Mouse (Mus musculus) midbrain, embryonic 14.5 days (tissue): ENCODE measurements around the gene Tbc1d10a. TPM values are rescaled to one million over a fixed set of nuclear protein-coding genes. Genes with fewer than 3 reads are reported as not detected.
A peak's percentile ranks its signal among the peaks of the same experiment; 100 is the strongest.

Experiments
- ATAC-seq: fragments of 200-750 bp; cut with Nextera tagmentation; 2 replicates; pipeline ENCODE4 v1.8.0; 2017; ENCODE audit warnings: moderate number of reproducible peaks, moderate library complexity; ENCODE audit not compliant: low FRiP score, low TSS enrichment
- DNase-seq: peaks from one replicate; pipeline ENCODE4 v3.0.0-alpha.2; 2015
- H3K27ac ChIP-seq: fragments of 300-500 bp; sonication (generic); replicated peaks from 2 replicates; pipeline ENCODE4 v1.5.1; 2014; ENCODE audit warnings: mild to moderate bottlenecking, low read depth, low read length, moderate library complexity
- H3K27me3 ChIP-seq: fragments of 300-500 bp; sonication (generic); 2 replicates; pipeline ENCODE4 v1.6.1; 2014; ENCODE audit warnings: low read length, control low read depth, mixed read lengths; ENCODE audit not compliant: control insufficient read depth, insufficient read depth
- H3K36me3 ChIP-seq: fragments of 300-500 bp; sonication (generic); 2 replicates; pipeline ENCODE4 v1.6.1; 2014; ENCODE audit warnings: low read length, control low read depth; ENCODE audit not compliant: control insufficient read depth, insufficient read depth
- H3K4me1 ChIP-seq: fragments of 300-500 bp; sonication (generic); 2 replicates; pipeline ENCODE4 v1.6.1; 2014; ENCODE audit warnings: mild to moderate bottlenecking, antibody characterized with exemption, low read length, control low read depth; ENCODE audit not compliant: control insufficient read depth, insufficient read depth
- H3K4me2 ChIP-seq: fragments of 300-500 bp; sonication (generic); 2 replicates; pipeline ENCODE4 v1.6.1; 2014; ENCODE audit warnings: mild to moderate bottlenecking, low read length, moderate library complexity
- H3K4me3 ChIP-seq: fragments of 300-500 bp; sonication (generic); replicated peaks from 2 replicates; pipeline ENCODE4 v1.5.1; 2014; ENCODE audit warnings: low read depth, low read length
- H3K9ac ChIP-seq: fragments of 300-500 bp; sonication (generic); replicated peaks from 2 replicates; pipeline ENCODE4 v1.6.1; 2014; ENCODE audit warnings: mild to moderate bottlenecking, low read length, moderate library complexity
- H3K9me3 ChIP-seq: fragments of 300-500 bp; sonication (generic); 2 replicates; pipeline ENCODE4 v1.6.1; 2016; ENCODE audit warnings: low read length, control low read depth, mixed read lengths; ENCODE audit not compliant: control insufficient read depth
- WGBS: fragments of 180-500 bp; shearing (Covaris S2); extraction: QIAGEN DNeasy Blood & Tissue Kit; methylation state at CpG from one replicate; pipeline ENCODE4 v1.1.7; 2014; 5-methylcytosine and 5-hydroxymethylcytosine counted together
- polyA plus RNA-seq: library from polyadenylated mRNA; unstranded; fragments of >200 nt; fragmentation: Nextera tagmentation; extraction: Ambion mirVana; gene quantifications from 2 replicates; pipeline ENCODE4 v1.2.1, GENCODE M21; 2014

Tbc1d10a gene
- polyA plus RNA-seq, 1 experiment from 2014 or later, result 21.5 TPM

- no peak for DNase-seq
- H3K36me3 ChIP-seq, result no peaks in the 10 kb centered on the region
- H3K9me3 ChIP-seq, result no peaks in the 10 kb centered on the region
- ATAC-seq, result no peak
- H3K4me2 ChIP-seq, result no peak overlapping the region
- no peaks in the 10 kb centered on the region for H3K4me1 ChIP-seq
- H3K4me3 ChIP-seq, result no peak overlapping the region
- no peaks in the 10 kb centered on the region for H3K27me3 ChIP-seq
- 80% methylated on average over 14 of the region's 14 CpGs for WGBS
- H3K27ac ChIP-seq, result no peak overlapping the region
- H3K9ac ChIP-seq, result no peak overlapping the region
Measured at GRCm38 (mm10) chr11:4247201-4247959, 60.8 kb downstream of the Tbc1d10a start.

GRCm38 (mm10) chr11:4249151-4249550 is 62.6 kb downstream of the Tbc1d10a start:
- H3K4me3 ChIP-seq, result no peak overlapping the region
- H3K9ac ChIP-seq, result no peak overlapping the region
- no peaks in the 10 kb centered on the region for H3K9me3 ChIP-seq
- no peaks in the 10 kb centered on the region for H3K36me3 ChIP-seq
- no peak for ATAC-seq
- DNase-seq, result no peak
- H3K4me1 ChIP-seq, result no peaks in the 10 kb centered on the region
- H3K4me2 ChIP-seq, result no peak overlapping the region
- 94% methylated on average over 3 of the region's 3 CpGs for WGBS
- H3K27me3 ChIP-seq, result no peaks in the 10 kb centered on the region
- no peak overlapping the region for H3K27ac ChIP-seq

GRCm38 (mm10) chr11:4250290-4250689 is 63.7 kb downstream of the Tbc1d10a start:
- H3K4me3 ChIP-seq, result no peak overlapping the region
- no peaks in the 10 kb centered on the region for H3K4me1 ChIP-seq
- no peaks in the 10 kb centered on the region for H3K27me3 ChIP-seq
- H3K36me3 ChIP-seq, result no peaks in the 10 kb centered on the region
- no peak for DNase-seq
- no peaks in the 10 kb centered on the region for H3K9me3 ChIP-seq
- no peak for ATAC-seq
- H3K27ac ChIP-seq, result no peak overlapping the region
- no peak overlapping the region for H3K9ac ChIP-seq
- H3K4me2 ChIP-seq, result no peak overlapping the region
- WGBS, result 69% methylated on average over 7 of the region's 7 CpGs

- no peaks in the 10 kb centered on the region for H3K36me3 ChIP-seq
Measured at GRCm38 (mm10) chr11:4251376-4251775, 64.8 kb downstream of the Tbc1d10a start.

GRCm38 (mm10) chr11:4252886-4253285 is 66.3 kb downstream of the Tbc1d10a start:
- Histone ChIP-seq H3K4me1 (no peaks in the 10 kb centered on the region), H3K36me3 (no peaks in the 10 kb centered on the region), H3K27ac (no peak overlapping the region), H3K9ac (no peak overlapping the region), H3K27me3 (no peaks in the 10 kb centered on the region), H3K9me3 (no peaks in the 10 kb centered on the region), H3K4me2 (no peak overlapping the region), H3K4me3 (no peak overlapping the region)
- 68% methylated on average over 2 of the region's 2 CpGs for WGBS
- DNase-seq (no peak), ATAC-seq (no peak)

More at GRCm38 (mm10) chr11:4251376-4251775, 64.8 kb downstream of the Tbc1d10a start:
- no peak overlapping the region for H3K27ac ChIP-seq
- H3K4me1 ChIP-seq, result no peaks in the 10 kb centered on the region
- ATAC-seq, result no peak
- H3K4me2 ChIP-seq, result no peak overlapping the region
- H3K27me3 ChIP-seq, result no peaks in the 10 kb centered on the region
- H3K9ac ChIP-seq, result no peak overlapping the region
- DNase-seq, result no peak
- no peak overlapping the region for H3K4me3 ChIP-seq
- H3K9me3 ChIP-seq, result no peaks in the 10 kb centered on the region
- 83% methylated on average over 3 of the region's 3 CpGs for WGBS

DNA sequence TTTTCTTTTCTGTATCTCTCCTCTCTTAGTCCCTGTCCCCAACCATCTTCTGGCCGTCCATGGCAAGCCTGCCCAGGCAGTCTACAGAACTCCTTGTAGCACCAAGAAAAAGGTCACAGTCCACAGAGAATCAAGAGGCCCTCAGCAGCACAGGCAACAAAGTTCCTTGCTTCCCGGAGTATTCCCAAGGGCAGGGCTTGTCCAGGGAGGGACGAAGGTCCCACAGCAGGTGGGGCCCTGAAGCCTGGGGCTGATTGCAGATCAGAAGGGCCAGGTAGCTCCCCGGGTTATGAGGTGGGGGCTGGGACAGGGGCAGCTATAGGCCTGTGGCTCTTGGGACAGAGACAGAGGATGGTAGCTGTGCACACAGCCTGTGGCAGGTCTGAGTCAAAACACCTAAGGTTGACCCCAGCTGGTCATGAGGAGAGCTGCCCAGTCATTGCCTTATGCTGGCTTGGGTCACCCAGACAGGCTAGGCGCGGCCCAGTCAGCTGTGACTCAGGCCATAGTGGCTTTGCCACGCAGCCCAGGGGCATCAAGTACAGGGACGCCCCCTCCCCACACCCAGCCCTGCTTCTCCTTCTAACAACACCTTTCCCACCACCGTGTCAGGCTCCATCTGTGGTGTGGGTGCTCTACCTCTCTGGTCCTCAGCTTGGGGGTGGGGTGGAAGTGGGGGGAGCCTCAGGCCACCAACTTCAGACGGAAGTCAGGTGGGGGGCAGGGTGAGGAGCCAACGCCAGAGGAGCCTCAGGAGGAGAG is 70.4 kb downstream of the Tbc1d10a start, which contains the start of gene Lif:
Gene Lif, plus strand, starts transcription at position 712 of the 762 bp plus-strand sequence.
- Histone ChIP-seq H3K4me1 (no peaks in the 10 kb centered on the region), H3K9ac (no peak within 1 kb of the TSS), H3K27me3 (no peaks in the 10 kb centered on the region), H3K4me2 (no peak within 1 kb of the TSS), H3K4me3 (no peak within 1 kb of the TSS), H3K36me3 (no peaks in the 10 kb centered on the region), H3K9me3 (no peaks in the 10 kb centered on the region), H3K27ac (no peak within 1 kb of the TSS)
- ATAC-seq (no peak; the same call in 1 of the 2 replicates), DNase-seq (no peak)
- WGBS, result 59% methylated on average over 11 of the region's 11 CpGs

DNA sequence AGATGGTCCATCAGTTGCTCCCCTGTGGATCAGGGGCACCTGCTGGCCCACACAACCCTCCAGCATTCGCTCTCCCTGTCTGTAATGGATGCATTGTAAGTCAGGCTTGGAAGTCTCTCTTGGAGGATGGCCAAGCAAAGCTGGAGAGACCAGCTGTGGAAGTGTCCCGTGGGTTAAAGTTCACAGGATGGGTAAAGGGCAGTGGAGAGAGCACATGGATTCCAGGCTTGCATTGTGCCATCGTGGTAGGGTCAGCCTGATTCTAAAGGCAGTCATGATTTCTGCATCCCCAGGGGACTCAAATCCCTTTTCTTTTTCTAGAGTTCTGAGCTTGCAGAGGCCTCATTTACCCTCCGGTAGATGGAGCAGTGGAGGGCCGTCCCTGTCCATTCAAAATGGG is 71.2 kb downstream of the Tbc1d10a start:
- Histone ChIP-seq H3K27ac (no peak overlapping the region), H3K36me3 (no peaks in the 10 kb centered on the region), H3K4me2 (no peak overlapping the region), H3K27me3 (no peaks in the 10 kb centered on the region), H3K9ac (no peak overlapping the region), H3K4me3 (no peak overlapping the region), H3K9me3 (no peaks in the 10 kb centered on the region), H3K4me1 (no peaks in the 10 kb centered on the region)
- DNase-seq (no peak), ATAC-seq (no peak)
- 65% methylated on average over 5 of the region's 5 CpGs for WGBS

DNA sequence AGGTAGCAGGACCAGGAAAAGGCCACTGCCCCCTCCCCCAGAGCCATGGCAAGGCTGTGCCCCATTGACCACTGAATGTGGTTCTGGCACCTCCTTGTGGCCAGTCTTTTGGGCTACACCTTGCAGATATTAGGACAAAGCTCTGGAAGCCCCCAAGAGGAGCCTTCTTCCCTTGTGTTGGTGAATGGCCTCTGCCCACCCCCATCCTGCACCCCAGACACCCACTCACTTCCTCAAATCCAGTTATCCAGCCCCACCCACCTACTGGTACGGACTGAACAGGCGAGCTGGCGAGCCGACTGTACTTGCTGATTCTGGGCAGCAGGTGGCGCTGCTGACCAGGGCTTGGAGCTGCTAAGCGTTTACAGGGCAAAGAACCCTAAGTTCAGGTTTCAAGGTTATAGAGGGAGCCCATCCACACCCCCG is 72.1 kb downstream of the Tbc1d10a start:
- Histone ChIP-seq H3K9me3 (no peaks in the 10 kb centered on the region), H3K36me3 (no peaks in the 10 kb centered on the region), H3K27me3 (no peaks in the 10 kb centered on the region), H3K4me3 (no peak overlapping the region), H3K4me2 (peak overlapping the region; percentile 46), H3K4me1 (no peaks in the 10 kb centered on the region), H3K9ac (no peak overlapping the region), H3K27ac (no peak overlapping the region)
- DNase-seq, result peak; percentile 90
- ATAC-seq, result peak; percentile 50
- WGBS, result under 1% methylated on average over 7 of the region's 7 CpGs
